Mouse (Mus musculus): ENCODE results near the gene Ccni.

Gene Ccni

DNA sequence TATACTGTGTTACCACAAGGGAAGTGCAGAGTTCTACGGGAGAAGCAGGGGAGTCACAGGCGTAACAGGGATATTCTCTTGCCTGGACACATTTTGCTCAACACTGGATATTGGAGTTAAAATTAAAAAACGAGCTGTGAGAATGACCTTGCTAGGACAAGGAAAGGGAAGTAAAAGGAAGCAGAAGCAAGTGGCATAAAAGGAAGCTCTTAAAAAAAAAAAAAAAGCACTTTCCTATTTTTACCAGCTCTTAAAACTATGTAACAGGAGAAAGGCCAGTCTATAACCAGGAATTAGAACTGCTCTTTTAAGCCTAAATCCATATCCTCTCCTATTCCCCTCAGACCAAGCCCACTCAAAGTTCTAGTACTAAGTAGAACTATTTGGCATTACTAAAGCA lies 8.1 kb downstream of the Ccni start:
- DNase-seq: no peak

DNA sequence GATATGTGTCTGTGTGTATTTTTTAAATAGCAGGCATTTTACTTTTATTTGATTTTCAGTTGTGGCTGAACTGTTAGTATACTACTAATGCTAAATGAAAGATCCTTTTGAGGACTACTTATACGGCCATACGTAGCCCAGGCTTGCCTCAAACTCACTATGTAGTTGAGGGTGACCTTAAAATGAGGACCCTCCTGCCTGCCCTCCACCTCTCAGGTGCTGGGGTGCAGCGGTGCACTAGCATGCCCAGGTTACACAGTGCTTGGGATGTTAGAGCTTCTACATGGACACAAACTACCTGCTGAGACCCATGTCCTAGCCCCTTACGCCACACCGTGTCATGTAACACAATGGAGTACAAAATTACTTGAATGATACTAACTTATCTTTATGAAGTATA lies 15.9 kb downstream of the Ccni start:
- no peak for DNase-seq

DNA sequence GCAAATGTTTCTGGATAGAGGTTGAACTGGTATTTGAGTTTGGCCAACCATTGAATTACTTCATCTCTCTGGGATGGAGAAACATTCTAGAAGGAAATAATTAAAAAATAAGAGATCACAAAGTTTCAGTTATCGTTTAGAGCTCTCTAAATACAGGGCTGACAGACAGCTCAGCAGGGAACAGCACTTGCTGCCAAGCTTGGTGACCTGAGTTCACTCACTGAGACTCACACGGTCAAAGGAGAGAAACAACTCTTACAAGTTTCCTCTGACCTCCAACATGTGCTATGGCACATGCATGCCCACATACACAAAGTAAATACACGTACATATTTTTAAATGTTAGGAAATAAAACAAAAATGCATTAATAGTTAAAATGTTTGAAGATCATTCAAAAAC lies 16.7 kb downstream of the Ccni start:
- DNase-seq: no peak

DNA sequence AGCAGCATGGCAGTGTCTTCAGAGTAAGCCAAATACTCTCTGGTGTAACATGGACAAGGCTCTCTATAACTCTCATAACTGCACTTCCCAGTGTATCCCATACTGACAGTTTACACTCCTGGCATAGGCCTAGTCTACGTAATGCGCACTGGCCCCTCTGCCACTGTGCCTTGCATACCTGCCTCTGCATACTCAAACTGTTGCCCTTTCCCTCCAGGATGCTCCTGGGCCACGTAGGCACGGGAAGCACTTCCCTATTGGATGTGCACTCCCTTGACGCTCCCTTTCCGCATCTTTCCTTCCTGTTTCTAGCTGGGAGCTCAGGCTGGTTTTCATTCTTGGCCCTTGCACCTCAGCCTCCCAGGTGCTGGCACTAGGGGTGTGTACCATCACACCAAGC lies 21.7 kb downstream of the Ccni start:
- no peak for DNase-seq

DNA sequence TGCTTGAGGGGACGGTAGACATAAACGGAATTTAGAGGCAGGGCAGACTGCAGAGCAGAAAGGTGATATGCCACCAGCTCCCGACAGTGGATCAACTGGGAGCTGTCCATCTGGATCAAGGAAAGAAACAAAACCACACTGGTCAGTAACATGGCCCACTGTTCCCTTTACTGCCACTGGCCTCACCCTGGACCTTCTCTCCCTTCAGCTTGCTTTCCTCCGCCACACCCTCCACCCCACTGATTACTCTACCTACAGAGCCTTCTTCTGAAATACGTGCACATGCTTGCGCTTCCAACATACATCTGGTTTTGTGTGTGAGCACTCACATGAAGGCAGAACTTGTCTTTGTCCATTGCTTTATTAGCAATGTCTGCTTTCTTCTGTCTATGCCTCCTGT lies 23.0 kb downstream of the Ccni start:
- DNase-seq: no peak

DNA sequence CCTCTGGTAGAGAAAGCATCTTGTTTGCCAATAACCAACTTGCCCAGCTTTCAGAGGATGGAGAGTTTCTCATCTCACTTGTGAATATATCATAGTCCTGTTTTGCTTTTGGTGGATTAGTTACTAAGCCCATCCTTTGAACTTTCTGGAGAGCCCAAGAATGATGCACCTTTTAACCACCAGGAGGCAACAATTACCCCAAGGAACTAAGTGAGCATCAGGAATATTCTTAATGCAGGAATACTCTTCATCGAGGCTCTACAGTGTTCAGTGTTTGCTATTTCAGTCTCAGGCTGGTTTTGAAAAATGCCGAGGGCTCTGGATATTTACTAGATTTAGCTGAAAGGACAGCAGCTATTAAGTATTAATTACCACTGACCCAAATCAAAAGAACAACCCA lies 26.0 kb downstream of the Ccni start:
- no peak for DNase-seq

DNA sequence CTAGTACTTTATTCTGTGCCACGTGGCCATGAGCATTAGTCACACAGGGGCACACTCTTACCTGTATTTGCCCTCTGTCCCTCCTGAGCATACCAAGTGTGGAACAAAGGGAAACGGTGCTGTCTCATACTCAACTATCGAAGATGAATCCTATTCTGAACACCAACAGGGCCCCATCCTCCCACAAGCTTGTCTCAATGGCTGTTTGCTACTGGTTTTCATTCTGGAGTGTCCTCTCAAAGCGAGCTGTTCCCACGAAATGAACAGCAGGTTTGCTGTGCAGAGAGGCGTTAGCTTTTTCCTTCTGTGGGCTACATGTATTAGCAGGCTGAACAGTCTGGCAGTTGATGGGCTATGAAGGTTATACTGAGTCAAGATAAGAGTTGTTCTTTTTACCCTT lies 27.7 kb downstream of the Ccni start:
- no peak for DNase-seq

DNA sequence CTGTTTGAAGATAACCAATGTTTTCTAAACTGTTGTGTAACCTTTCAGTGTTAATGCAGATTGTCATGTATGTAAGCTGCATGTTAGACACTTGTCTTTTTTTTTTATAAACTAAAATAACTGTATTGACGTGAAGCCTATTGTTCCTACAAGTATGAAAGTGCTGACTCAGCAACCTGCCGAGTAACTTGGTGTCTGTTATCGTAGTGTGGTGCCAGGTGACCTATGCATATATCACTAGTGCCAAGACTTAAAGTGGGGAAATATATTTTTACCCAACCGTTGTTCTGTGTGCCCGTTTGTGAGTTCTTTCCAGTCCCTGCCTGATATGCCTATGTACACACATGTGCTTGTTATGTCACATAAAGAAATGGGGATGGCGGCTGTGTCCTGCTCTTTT lies 31.6 kb downstream of the Ccni start:
- DNase-seq: no peak

DNA sequence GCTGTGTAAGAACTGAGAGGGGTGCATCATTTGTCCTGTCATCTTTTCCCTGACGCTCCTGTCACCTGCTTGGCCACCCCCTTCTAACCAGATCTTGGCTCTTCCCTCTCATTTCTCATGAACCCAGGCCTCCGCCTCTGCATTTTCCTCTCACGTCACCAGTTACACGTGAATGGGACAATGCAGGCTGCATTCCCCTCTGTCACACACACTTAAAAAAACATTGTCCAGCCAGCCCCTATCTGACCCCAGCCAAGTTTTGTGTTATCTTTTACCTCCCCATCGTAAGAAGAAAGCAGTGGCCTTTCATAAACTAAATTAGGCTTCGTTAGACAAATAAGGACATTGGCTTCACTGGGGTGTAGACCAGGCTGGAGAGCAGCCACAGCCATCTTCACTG lies 33.8 kb downstream of the Ccni start:
- DNase-seq: no peak

DNA sequence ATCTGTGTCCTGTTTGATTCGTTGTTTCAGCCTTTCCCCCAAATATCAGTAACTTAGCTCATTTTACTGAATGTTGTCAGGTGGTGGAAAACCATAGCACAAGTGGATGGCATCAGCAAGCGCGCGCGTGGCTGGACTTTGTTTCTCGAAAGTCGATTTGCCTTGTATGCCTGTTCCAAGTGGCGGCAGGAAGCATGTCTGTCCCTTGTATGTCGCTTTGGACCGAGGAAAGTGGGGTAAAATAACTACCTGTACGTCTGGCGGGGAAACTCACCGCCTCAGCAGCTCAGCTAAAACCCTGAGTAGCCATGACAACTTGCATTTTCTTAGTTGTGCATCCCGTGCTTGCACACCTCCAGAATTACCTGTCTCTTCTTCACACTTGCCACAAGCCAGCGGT lies 34.9 kb downstream of the Ccni start:
- DNase-seq: no peak

DNA sequence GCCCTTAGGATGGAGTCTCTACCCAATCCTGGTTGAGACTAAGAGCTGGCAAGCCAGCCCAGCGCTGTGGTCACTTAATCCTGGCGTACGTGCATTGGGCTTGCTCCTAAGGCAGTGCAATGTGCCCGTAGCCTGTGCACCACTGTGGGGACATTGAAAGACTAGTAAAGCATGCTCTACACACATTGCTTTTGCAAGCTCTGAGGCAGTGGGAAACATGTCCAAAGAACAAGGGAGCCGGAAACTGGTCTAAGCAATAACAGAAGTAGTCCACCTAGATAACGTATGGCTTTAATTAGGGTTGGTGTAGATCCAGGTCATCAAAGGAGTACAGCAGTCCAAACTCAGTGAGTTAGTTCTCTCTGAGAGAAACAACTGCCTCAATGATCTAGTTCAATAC lies 37.6 kb downstream of the Ccni start:
- DNase-seq: no peak

DNA sequence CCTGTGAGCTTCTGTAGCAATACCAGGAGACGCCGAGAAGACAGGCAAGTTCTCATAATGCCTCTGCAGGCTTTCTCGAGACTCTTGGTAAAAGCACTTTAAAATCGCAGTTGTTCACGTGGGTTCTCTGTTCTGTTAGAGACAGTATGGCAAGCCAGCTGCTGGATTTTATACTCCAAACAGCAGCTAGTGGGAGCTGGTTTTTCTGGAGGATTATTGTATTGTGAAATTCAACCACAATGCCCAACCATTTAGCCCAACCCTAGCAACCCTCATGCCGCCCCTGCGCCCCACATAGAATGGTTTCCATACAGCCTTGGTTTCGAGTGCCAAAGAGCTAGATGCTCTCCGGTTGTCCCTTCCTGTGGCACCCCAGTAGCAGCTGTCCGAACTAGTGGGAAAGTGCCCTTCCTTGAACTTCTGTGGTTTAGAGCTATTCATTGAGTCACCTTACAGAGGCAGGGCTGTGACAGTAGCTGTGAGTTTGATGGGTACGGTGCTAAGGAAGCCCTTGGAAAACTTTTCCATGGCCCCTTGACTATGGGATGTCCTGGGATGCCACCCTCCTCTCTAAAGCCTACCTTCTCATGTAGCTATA lies 38.3 kb downstream of the Ccni start:
- DNase-seq: no peak

DNA sequence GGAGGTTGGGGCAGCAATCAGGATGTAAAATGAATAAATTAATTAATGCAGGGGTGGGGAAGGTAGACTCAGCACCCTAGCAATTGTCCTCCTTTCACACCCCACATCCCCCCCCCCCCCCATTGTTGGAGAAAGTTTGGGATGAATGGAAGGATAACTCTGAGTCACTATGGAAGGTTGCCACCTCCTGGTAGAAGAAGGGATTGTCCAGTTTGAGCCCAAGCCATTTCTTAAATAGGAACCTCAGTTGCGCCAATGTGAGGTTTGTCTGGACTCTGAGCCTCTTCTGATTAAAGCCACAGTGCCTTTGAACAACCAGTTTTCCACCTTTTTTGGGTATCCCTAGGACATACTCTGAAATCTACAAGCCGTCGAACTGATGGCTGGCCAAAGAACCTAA lies 42.8 kb downstream of the Ccni start:
- DNase-seq: peak; percentile 41

DNA sequence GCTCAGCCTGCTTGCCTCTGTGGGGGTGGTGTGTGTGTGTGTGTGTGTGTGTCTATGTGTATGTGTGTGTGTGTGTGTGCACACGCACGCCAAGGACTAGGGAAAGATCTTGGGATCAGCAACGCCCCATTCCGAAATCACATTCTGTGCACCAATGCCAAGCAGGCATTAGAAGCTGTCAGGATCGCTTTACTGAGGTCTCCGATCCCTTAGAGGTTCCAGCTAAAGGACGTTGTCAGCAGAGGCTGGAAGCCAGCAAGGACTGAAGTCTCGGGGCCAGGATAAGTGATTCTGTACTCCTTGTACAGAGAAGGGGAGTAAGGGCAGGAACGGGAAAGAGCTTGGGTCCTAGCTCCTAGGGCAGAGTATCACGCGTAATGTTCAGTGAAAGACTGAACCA lies 51.9 kb downstream of the Ccni start:
- DNase-seq: no peak

DNA sequence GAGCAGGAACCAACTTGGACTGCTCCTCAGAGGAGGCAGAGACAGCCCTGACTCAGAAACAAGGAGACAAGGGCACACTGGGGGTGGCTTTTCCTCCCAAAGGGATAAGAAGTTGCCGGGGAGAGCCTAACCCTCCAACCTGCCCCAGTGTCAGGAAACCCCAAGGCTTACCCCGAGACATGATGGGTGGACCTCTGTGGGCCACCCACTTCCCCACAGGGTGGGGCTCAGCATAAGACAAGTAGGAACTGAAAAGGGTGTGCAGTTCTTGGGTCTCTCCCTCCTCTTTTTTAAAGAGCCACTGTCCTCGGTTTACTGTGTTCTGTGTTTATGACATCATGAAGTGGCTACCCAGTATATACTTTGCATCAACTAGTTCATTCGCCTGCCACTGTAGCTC lies 53.8 kb downstream of the Ccni start:
- no peak for DNase-seq

DNA sequence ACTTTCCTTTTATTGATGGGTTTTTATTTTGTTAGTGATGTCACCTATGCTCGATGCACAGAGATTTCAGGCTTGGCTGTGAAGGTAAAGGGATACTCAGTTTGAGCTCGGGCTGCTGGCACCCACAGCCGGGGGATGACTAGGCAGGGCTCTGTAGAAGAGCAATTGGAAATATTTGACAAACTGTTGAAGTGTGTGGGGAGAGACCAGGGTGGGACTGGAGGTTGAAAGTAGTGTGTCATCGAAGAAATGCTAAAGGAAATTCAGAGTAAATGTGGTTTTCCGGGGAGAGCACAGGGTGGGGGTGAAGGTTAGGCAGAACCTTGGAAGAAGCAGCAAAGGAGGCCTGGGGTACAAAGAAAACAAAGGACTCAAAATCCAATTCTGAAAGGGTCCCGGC lies 54.3 kb downstream of the Ccni start:
- DNase-seq: no peak

DNA sequence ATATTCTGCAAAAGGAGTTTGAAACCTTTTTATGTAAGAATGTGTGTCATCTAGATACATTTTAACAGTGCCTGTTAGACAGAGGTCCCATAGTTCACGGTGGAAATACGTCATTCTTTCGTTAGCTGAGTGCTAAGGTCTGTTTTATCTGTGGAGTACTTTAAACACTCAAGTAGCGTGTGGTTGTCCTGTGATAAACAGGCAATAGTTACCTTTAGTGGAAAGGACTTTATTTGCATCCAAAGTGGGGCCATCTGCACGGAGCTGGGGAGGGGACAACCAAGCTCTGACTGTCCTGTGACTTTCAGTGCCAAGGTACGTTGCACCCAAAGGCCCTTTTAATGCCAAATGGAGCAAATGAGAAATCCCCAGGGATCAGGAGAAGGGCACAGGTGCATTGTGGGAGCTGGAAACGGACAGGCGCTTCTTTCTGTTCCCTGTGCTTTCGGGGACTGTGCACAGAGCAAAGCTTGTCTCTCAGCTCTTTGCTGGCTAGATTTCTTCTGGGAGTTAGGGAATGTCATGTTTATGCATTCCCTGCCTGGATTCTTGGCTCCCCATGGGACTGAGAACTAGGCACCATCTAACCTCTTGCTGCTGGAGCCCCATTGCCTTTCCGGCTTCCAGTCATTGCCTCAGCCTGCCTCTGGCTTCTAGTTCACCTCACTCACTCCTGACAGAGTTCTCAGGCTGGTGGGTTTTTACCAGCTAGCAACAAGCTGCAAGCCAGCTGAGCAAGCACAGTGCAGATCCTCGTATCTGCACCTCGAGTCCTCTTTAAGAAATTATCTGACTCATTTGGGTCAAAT lies 56.1 kb downstream of the Ccni start:
- DNase-seq: no peak

DNA sequence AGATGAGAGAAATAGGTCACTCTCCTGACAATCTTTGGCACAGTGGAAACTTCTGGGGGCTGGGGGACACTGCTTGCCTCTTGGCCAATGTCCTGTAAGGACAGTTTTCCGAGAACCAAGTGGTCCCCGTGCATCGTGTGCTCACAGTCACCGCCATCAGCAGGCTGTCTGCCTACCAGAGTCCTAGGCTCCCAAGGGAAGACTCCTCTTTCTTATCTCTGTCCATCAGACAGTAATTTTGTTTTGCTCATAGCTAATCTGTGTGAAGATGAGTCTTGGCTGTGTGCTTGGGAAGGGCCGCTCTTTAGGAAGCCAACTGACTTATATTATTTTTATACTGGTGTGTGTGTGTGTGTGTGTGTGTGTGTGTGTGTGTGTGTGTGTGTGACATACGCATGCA lies 60.8 kb downstream of the Ccni start:
- no peak for DNase-seq

DNA sequence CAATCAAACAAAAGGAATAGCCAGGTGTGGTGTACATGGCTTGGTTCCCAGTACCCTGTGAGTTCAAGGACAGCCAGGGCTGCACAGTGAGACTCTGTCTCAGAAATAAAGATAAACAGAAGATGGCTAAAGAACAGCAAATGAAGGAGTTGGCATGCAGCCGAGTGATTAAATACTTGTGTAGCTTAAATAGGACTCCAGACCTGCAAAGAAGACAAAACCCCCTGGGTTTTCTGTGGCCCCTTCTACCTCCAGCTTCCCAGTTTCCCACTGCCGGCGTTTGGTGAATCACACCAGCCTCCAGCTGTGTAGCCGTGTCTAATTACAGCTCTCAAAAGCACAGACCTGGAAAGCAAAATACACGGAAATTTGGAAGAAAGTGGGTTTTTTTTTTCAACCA lies 61.4 kb downstream of the Ccni start:
- DNase-seq: no peak

DNA sequence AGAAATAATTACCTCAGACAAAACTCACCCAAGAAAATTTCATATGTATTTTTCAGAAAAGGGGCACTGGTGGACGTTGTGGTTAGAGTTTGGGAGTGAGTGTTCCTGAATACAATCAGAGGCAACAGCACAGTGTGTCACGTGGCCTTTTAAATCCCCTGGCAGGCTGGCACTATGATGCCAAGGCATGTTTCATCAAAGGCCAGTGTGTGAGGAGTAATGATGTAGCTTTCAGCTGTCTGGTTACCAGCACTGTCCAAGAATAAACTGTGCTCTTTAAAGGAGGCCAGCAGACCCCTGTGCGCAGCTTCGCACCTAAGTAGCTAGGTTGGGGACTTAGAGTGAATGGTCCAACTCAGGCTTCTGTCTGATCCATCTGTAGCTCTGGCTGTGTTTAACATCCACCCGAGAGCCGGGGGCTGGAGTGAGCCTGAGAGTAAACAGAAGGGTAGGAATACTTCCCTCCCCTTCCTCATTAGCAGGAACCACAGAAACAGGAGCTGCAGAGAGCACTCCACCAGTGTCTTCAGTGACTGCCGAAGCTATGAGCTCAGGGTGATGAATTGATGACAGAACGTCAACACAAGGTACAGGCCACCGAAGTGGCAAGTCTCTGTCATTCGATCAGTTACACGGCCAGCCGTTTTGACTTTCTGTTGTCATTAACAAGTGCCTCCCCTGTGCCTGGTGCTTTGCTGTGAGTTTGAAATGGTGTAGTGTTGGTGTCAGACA lies 62.8 kb downstream of the Ccni start:
- no peak for DNase-seq

DNA sequence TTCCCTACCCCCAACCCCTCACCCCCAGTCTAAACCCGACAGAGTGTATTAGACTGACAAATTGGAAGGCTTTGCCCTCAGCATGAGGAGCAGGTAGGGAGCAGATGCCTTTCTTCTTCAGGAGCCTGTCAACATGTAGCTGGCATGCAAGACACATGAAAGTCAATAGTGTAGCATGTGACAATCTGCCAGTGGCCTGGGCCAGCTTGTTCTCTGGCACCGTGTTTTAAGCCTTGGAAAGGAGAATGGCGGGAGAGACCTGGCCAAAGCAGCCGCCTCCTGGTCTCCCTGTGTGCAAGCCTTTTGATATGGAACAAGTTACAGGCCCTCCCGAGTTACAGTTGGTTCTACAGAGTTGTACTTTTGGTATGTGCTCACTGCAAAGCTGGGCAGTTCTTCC lies 65.5 kb downstream of the Ccni start:
- no peak for DNase-seq

DNA sequence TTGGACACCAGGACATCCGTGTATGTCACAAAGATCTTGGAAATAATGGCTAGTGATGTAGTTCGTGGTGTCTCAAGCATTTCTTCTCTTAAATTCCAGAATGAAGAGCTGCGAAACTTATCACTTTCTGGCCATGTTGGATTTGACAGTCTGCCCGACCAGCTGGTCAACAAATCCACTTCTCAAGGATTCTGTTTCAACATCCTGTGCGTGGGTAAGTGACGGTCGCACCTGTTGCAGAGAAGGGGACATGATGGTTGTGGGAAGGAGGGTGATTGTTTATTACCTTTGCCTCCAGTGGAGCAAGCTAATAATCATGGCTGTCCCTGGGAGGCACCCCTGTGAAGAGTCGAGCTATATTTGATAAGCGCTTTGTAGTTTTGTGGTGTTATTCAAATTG lies 66.9 kb downstream of the Ccni start:
- peak; percentile 62 for DNase-seq

DNA sequence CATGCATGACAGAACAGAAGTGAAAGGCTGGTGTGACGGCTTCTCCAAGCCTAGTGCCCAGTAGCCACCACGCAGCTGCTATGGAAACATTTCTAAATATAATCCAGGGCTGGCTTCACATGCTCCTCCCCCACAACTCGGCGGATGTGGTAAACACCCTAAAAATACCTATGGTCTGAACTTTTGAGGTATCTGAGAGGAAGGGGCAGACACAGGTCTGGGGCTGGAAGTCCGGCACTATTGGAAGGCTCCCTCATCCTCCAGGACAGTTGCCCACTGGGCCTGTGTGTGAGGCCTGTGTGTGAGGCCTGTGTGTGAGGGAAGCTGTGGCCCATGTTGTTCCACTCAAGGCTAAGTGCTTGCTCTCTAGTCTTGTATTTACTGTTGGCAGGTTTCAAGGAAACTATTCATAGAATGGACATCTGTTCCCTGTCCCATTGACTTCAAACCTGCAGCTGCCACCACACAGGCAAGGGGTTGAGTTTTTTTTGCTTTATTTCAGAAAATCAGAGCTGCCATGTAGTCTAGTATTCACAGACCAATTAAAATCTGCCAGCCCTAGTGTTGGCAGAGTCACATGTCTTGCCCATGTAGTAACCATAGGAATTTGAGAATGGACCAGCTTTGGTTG lies 69.2 kb downstream of the Ccni start:
- DNase-seq: peak; percentile 54

Measured in right cerebral cortex, adult 18-20 months (tissue).